Mouse (Mus musculus) left cerebral cortex, postnatal 4 days (tissue): Measurements from ENCODE around the gene Col28a1. TPM values are rescaled to one million over a fixed set of nuclear protein-coding genes. Genes with fewer than 3 reads are reported as not detected.

ENCODE experiments used
- DNase-seq: peaks from one replicate; pipeline ENCODE4 v3.0.0-alpha.2; 2022
- intact Hi-C: fragments of 180-260 bp; cut with DNase I; formaldehyde crosslinking; loops from one replicate; pipeline ENCODE4 v1.15.1; 2025
- total RNA-seq, 2 experiments: library from RNA; stranded (reverse); gene quantifications; 2 replicates each; pipeline ENCODE4 v1.2.3; 2021

Col28a1 gene
- total RNA-seq = under 1 TPM; 0.70 to 0.82 TPM

DNA sequence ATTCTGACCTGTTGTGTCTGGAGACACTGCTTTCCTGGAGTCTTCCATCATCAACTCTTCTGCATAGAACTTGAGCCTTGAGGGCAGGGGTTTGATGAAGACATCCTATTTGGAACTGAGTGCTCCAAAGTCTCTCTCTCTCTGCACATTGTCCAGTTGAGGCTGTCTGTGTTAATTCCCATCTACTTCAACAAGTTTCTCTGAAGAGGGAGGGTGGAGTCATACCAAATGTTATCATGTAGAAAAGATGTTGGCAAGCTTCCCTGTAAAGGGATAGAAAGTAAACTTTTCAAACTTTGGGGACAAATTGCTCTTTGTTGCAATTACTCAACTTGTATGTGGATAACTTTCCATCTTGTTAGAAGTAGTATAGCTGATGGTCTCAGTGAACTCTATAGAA, at the start of gene Col28a1:
Col28a1 (minus strand) TSS at position 101 of the 400 bp plus-strand sequence.
- intact Hi-C loops = no loop called here
- DNase-seq = no peak

DNA sequence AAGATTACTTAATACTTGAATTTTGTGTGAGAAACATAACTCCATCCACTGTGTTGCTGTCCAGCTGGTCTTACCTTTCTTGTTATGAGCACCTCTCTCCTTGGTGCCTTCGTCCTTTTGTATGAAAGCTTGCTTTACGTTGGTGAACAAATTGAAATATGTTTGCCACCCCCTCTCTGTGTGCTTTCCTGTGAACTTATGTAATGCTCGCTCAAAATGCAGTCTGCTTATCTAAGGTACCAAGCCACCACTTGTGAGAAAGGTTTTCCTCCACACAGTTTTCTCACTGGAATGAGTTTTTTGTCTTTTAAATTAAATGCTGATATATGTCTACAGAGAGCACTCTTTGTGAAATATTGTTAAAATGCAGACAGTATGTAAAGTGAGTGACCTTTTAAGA, 36.2 kb upstream of the Col28a1 start:
- intact Hi-C loops = no loop called here
- no peak for DNase-seq

DNA sequence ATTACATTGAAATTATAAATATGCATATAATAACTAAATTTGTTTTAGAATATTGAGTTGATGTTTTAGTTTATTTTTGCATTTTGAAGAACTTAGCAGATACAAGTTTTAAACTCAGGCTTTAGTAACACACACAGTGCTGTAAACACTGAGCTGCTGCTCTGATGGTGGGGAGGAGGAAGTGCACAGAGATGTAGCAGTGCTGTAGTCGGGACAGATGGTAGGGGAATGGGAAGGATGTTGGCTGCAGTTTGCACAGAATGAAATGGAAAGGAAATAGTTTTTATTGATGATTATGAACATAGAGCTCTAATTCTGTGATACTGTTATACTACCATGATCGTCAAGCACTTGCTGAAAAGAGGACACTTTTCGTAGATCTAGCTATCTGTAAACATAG, 34.6 kb upstream of the Col28a1 start:
- intact Hi-C loops = no loop called here
- DNase-seq = no peak

DNA sequence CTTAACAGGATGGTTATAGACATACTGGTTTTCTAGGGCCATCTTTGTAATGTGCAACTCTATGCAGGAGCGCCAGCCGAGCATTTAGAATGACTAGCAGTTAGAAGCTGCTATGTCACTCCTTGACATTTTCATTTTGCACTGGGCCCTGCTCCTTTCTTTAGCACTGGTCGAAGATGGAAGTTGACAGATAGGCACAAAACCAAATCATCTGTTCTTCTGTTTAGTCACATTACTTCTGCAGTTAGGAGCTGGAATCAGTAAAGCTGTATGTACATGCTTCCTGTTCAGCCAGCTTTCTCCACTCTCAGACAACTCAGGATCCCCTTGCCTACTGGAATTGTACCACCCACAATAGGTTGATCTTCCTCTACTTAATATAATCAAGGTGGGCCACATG, 18.2 kb upstream of the Col28a1 start:
- intact Hi-C loops = no loop called here
- DNase-seq = no peak

DNA sequence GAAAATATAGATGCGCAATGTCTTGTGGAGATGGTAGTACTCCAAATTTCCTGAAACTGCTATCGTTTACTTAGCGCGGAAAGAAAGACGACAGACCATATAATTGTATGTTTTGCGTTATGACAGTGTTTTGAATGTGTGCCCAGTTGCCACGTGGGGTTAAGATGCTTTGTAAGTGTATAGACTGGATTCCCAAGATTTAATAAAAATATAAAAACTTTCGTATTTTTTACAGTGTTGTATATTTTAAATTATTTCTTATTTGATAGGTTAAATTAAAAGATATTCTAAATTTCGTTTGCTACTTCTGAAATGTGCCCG, 17.4 kb upstream of the Col28a1 start:
- DNase-seq = peak; percentile 21

DNA sequence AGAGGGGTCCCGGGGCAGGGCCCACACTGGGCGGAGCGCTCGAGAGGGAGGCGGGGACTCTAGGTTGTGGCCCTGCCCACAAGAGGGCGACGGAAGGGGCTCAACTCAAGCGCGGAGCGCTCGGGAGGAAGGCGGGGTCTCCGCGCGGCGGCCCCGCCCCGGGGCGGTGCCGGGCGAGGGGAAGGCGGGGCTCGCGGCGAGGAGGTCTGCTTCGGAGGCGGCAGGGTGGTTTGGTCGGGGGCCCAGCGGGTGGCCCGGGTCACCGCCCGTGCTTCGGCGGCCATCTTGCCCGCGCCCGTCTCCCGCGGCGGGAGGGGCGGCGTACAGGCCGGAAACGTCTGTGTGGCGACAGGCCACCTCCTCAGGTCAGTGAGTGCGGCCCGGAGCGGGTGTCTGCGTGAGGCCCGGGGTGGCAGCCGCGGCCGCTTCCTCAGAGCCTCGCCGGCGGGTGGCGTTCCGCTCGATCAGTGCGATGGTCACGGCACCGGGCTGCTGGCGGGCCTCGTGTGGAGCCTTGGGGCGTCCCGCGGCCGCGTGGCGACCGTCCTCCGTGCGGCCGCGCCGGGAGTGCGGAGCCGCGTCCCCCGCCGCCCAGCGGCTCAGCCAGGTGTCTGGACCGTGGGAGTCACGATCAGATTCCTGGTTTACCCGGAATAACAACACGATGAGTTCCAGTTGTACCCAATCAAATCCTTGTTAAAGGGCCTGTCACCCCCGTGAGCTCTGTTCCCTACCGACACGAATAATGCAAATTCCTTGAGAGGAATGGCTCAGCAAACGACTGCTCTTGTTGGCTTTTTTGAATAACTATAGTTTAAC, 16.8 kb upstream of the Col28a1 start, which contains the start of gene Mios:
Mios (plus strand) TSS at position 176 of the 819 bp plus-strand sequence.
- intact Hi-C loops = no loop called here
- DNase-seq = peak; percentile 93

More for the DNA sequence above, 17.4 kb upstream of the Col28a1 start:
- intact Hi-C loops = no loop called here

DNA sequence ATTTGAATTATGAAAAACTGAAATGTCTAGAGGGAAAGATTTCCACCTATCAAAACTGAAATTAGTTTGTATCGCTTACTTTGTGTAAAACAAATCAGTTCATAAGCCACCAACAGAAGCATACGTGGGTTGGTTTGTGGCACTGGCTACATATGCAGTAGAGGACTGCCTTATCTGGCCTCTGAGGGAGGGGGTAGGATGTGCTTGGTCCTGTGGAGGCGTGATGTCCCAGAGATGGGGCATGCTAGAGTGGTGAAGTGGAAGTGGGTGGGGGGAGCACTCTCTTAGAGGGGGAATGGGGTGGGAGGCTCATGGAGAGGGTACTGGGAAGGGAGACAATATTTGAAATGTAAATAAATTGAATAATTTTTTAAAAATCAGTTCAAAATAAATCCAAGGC, 2.5 kb downstream of the Col28a1 start:
- no peak for DNase-seq
- intact Hi-C loops = loop anchor here (5.0 to 10.0 kb wide), 2 partner anchors 345 to 458 kb away; partner anchors contain the start of gene C1galt1

DNA sequence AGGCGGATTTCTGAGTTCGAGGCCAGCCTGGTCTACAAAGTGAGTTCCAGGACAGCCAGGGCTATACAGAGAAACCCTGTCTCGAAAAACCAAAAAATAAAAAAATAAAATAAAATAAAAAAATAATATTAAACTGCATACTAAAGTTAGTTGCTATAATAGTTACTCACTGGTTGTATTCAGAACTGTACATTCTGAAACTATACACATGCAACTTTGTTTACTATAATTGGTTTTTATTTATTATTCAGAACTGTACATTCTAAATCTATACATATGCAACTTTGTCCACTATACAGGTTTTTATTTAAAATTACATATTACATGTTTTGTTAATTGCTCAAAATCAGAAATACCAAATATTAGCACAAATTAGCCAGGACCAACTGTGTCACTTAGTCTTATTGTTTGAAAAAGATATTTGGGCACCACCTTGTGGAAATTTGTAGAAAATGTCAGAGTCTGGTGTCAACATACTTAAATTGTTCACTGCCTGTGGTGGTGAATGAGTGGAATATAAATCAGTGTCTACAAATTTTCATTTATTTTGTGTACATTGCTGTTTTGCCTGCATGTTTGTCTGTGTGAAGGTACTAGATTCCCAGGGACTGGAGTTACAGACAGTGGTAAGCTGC, 3.7 kb downstream of the Col28a1 start:
- intact Hi-C loops = loop anchor here (5.0 to 10.0 kb wide), 2 partner anchors 344 to 456 kb away; partner anchors contain the start of gene C1galt1
- DNase-seq = no peak

DNA sequence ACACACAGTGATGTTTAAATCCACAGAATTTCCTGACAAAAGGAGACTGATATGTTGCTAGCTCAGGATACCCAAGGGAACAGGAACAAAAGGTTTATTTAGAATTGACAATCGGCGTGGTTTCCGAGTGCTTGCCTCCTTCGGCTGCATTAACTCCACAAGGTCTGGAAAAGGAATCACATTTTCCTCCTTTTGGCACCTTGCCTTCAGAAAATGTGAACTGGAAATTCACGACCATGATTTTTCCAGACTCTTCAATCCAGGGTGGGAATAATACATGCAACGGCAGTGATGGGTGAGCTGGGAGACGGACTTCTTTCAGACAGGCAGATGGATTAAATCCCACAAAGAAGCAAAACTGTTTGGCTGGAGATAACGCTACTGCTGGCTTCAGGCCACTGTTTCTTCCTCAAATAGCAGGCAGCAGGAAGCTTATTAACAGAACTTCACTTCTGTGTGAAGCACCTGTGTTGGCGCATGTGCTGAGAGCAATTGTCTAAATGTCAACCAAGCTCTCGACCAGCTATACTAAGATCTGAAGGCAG, 13.9 kb downstream of the Col28a1 start:
- intact Hi-C loops = no loop called here

DNA sequence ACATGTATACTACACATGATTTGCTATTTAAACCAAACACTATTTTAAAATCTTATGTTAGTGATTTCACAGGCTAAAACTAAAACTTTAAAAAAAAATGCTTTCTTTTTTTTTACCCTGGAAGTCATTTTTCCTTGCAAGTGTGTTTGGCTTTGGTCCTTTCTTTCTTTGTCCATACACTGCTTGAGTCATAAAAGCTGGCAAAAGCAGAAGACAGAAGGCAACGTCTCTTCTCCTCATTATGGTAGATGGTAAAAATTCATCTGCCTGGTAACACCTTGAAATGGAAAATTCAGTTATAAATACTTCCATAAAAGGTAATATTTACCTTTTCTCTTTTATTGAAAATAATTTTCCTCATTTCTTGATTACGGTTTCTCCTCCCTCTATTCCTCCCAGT, 16.3 kb downstream of the Col28a1 start:
- no peak for DNase-seq
- intact Hi-C loops = no loop called here

More for the DNA sequence above, 13.9 kb downstream of the Col28a1 start:
- peak; percentile 48 for DNase-seq

DNA sequence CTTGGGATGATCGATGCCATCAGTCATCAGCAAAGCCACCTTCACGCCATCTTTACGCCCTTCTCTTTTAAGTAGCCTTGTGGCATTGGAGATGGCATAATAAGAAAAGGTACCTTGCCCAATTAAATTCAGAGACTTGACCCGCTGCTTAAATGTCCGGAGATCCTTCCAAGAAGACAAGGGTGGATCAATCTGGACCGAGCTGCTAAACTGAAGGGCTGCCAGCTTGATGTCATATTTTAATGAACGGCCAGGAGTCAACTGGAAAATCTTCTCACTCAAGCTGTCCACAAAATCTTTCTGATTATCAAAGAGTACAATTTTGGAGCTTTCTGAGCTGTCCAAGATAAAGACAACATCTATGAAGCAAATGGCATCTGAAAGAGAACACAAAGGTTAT, 17.1 kb downstream of the Col28a1 start:
- DNase-seq = peak; percentile 21
- intact Hi-C loops = no loop called here

DNA sequence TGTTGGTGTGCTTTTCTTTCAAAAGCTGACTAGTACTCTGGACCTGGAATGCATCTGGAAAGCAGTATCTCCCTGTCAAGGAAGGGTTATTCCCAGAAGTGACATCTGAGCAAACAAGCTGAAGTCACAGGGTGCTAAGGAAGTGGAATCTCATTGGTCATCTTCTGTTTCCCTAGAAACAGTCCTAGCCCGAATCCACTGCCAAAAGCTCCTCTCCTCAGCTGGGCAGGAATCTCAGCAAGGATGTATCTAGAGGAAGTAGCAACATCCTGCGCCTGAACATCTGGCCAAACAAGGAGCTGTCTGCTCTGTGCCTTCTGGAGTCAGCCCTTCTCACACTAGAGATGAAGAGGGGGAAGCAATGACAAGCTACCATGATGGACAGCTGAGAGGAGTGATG, 18.4 kb downstream of the Col28a1 start:
- DNase-seq = no peak
- intact Hi-C loops = no loop called here

DNA sequence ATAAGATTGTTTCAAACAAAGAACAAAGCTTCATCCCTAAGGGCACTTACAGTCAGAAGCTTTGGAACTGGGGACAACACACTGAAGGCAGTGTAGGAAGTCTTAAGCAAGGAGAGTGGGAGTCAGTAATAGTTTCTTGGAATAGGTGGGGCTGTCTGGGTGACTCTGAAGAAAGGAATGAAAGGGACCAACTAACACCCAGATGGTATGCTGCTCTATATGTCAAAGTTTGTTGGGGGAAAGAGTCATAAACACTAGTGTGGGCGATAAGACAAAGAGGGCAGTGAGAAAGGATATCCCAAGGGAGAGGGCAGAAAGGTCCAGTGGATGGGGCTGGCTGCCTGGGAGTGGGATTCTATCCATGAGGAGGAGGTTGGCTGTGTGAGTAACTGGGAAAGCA, 20.3 kb downstream of the Col28a1 start:
- intact Hi-C loops = no loop called here
- no peak for DNase-seq

DNA sequence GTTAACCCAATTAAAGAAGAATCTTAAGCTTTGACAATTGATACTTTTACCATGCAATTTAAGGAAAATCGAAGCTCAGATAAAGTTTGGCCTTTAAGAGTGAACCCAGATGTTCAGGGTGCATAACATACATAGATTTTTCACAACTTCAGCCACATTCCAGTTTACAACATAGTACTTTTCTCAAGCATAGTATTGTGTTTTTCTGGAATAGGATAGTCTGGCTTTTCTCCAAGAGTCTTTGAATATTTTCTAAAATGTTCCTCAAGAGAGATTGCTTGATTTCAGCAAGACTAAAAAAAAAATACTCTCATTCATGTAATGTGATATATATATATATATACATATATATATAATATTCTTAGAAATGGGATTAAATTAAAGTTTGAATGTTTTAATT, 27.7 kb downstream of the Col28a1 start:
- intact Hi-C loops = no loop called here
- DNase-seq = no peak

DNA sequence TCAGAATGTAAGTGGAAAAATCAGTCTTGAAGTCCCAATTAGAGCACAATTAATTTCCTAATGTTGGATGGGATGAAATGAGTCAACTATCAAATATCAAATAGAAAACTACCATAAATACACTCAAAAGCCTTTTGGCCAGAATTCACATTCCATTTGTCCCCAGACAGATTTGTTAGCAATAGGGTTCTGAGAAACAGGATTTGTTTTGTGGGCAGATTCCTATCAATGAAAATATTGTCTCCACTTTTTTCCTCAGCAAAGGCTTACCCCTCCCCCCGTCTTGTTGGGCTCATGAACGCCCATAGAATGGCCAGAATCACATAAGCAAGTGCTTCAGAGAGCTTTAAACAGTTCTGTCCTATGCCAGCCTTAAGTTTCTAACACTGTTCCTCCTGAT, 32.4 kb downstream of the Col28a1 start:
- no peak for DNase-seq
- intact Hi-C loops = no loop called here

DNA sequence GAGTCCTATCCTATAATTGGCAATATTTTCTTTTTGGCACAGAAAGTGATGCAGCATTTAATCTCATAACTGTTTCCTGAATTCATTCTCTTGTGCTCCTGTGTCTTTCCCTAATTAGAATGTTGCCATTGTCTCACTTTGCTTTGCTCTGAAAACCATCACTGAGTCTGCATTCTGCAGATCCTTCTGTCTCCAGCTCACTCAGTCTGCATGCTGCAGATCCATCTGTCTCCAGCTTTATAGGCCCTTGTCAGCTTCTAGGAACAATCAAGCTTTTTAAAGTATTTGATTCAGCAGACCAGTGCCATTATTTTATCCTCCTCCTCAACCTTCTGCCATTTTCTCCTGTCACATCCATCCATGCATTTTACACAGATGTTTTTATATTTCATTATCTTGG, 35.3 kb downstream of the Col28a1 start:
- intact Hi-C loops = no loop called here
- DNase-seq = no peak

DNA sequence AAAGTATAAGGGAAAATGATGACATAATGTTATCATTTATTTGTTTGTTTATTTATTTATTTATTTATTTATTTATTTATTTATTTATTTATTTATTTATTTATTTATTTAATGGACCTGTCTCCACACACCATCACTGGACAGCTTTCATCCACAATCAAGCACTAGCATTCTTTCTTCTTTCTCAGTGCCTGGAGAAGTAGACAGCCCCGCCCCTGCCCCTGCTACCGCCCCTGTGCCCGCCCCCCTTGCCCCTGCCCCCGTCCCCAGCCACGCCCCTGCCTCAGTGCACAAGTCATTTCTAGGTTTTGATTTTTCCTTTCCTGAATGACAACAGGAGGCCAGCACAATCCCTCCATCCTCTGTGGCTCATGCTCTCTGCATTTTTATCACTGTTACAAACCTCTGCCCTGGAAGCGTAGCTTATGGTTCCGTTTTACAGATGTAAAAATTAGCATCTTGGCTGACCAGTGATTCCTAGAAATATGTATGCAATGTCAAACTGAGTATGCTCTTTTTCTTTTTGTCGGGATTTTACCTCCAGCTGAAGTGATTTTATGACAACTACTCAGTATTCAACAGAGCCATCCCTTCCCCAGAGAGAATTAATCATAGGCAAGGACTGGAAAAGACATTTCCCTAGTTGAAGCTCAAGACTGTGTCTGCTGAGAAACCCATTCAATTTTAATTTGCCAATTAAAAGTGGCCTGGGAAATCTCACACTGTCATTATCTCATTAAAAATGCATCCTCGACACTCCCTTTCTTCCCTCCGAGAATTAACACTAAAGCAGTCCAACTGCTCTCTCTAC, 39.7 kb downstream of the Col28a1 start:
- no peak for DNase-seq
- intact Hi-C loops = no loop called here

DNA sequence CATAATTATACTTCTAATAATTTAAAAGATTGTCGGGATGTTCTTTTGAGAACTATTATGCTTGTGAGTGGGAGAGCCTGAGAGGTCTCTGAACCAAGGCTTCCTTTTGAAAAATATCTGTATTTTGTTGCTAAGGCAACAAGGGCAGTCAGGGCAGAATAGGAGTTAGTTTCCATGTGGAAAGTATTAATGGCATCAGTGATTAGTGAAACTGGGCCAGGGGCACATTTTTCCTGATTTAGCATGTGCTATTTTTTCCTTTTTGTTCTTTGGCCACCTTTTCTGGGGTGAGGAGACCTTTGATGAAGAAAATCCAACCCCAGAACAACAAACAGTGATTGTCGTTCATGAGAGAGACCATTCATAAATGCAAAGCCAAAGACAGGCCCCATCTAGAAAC, 43.5 kb downstream of the Col28a1 start:
- no peak for DNase-seq
- intact Hi-C loops = no loop called here

DNA sequence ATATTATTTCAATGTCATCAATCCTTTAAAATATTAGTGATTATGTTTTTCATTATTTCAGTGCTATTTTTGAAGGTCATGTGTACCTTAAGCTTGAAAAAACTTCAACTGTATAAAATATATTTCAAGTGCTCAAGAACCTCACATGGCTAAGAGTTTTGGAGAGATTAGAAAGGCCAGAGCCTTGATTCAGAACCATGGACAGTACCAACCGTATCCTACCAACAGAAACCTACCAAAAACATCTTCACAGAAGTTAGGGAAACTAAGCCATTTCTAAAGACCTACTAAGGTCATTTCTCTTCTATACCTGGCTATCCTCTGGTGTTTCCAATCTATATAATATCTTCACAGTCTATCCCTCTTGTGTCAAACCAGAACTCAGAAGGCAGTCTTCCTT, 50.5 kb downstream of the Col28a1 start:
- DNase-seq = no peak
- intact Hi-C loops = no loop called here

DNA sequence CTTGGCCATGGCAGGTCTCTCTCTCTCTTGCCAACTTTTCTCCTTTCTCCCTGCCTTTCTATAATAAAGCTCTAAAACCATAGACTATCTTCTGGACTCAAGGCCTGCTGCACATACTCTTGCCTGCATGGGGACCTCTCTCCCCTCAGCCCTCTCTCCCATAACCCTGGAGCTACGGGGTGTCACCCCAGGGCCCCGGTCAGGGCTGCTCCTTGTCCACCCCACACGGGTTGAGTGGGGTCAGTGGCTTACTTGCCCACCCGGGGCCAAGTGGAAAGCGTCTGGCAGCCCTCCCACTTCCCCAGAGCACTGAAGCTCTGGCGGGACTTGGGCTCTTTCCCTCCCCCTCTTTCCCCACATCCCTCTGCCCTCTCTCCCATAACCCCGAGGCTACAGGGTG, 62.3 kb downstream of the Col28a1 start:
- intact Hi-C loops = no loop called here
- DNase-seq = peak; percentile 3

DNA sequence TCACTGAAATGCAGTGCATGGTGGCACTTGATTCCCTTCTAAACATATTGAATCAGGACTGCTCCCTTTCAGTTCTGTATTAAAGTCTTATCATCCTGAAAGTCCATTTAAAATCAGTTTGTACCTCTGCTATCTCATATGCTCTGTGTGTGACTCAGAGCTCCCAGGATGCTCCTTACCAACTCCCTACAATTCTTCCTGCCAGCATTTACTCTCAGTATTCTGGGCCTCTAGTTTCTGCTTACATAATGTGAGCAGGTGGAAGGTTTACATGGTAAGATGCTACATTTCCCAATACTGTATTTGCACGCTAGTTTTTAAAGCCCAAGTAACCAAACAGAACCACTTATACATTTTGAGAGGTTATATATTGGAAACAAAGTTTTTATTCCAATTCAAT, 64.3 kb downstream of the Col28a1 start:
- no peak for DNase-seq
- intact Hi-C loops = no loop called here
